Mouse (Mus musculus) left cerebral cortex, adult 6 months (tissue): ENCODE results near the gene B630019K06Rik. TPM values are rescaled to one million over a fixed set of nuclear protein-coding genes. Genes with fewer than 3 reads are reported as not detected.

Experiments
- long read RNA-seq, 2 experiments: library from polyadenylated mRNA; unstranded; transcript quantifications; one replicate each; pipeline ENCODE4 v2.0.0; 2019 to 2020
- polyA plus RNA-seq: library from polyadenylated mRNA; unstranded; fragments of <200 nt; fragmentation: Nextera tagmentation; gene quantifications from 2 replicates; pipeline ENCODE4 v1.2.3, GENCODE M21; 2021

The B630019K06Rik gene
- 4.2 and 17.6 TPM in 2 replicates for polyA plus RNA-seq
- long read RNA-seq, experiment 1, transcript B630019K06Rik-201 (1 exons, 2,583 nt), result major isoform, 36 of 36 reads
- long read RNA-seq, experiment 1, partial matches to known transcripts, result 0 of 36 reads
- long read RNA-seq, experiment 1, other reads (novel, unspliced or antisense), result 0 of 36 reads
- long read RNA-seq, experiment 2, transcript B630019K06Rik-201 (1 exons, 2,583 nt), result major isoform, 15 of 15 reads
- long read RNA-seq, experiment 2, partial matches to known transcripts, result 0 of 15 reads
- long read RNA-seq, experiment 2, other reads (novel, unspliced or antisense), result 0 of 15 reads

GRCm38 (mm10) chrX:8892343-8893155 is at the start of gene B630019K06Rik:
Gene B630019K06Rik (plus strand): TSS chrX:8892382.

GRCm38 (mm10) chrX:8843694-8844093 is 48.5 kb upstream of the B630019K06Rik start, which contains the start of gene Gm6592:
Gene Gm6592 (plus strand): TSS chrX:8843994.

GRCm38 (mm10) chrX:8873953-8874352 is 18.2 kb upstream of the B630019K06Rik start, which contains the start of gene Gm5751:
Gene Gm5751 (plus strand): TSS chrX:8874253.

Other genes with a start within 250 kb of the B630019K06Rik start
- not detected in 2 replicates for gene Ssxb8, start 201.5 kb upstream of the B630019K06Rik start, polyA plus RNA-seq
- gene Ssx9, start 143.9 kb upstream of the B630019K06Rik start, polyA plus RNA-seq, result not detected in 2 replicates
- not detected in 2 replicates for gene Ssxb5, start 88.7 kb upstream of the B630019K06Rik start, polyA plus RNA-seq
- not detected in 2 replicates for gene Gm6592, start 48.4 kb upstream of the B630019K06Rik start, polyA plus RNA-seq
- gene Gm5751, start 18.1 kb upstream of the B630019K06Rik start, polyA plus RNA-seq, result not detected in 2 replicates
- gene Fthl17b, start 70.6 kb downstream of the B630019K06Rik start, polyA plus RNA-seq, result not detected in 2 replicates
- not detected in 2 replicates for gene Fthl17c, start 84.2 kb downstream of the B630019K06Rik start, polyA plus RNA-seq
- gene Fthl17d, start 94.4 kb downstream of the B630019K06Rik start, polyA plus RNA-seq, result not detected in 2 replicates
- gene Fthl17e, start 141.1 kb downstream of the B630019K06Rik start, polyA plus RNA-seq, result not detected in 2 replicates
- not detected in 2 replicates for gene Fthl17f, start 170.6 kb downstream of the B630019K06Rik start, polyA plus RNA-seq
- not detected in 2 replicates for gene 4930402K13Rik, start 212.2 kb downstream of the B630019K06Rik start, polyA plus RNA-seq